Mouse (Mus musculus): Measurements from ENCODE around the gene Ninj2.

DNA sequence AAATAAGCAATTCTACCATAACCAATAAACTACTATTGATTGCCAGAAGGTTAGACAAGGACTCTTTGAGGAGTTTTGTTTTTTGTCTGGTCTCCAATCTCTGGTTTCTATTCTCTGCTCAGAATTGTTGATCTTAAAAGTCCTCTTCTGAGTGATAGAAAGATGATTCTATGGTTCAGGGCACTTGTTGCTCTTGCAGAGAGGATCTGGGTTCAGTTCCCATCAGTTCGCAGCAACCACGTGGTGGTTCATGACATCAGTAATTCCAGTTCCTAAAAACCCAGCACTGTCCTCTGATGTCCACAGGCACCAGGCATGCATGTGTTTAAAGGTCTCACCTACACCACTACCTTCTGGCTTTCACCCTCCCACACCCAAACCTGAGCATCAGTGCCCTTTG is 8.2 kb upstream of the Ninj2 start:
- TF ChIP-seq ZMIZ1 (IDR thresholded peaks at IDR 0.05; ENCODE audit: low read depth, low read length) (no peak), CTCF (IDR thresholded peaks at IDR 0.05 in 2 of 3, conservative IDR thresholded peaks at IDR 0.05 in 1 of 3; ENCODE audit: control insufficient read depth in 1 of 3, insufficient read depth in 1 of 3, low read depth in 2 of 3, low read length in 3 of 3, poor library complexity in 1 of 3, severe bottlenecking in 1 of 3) (no peak), POLR2AphosphoS2 (IDR thresholded peaks at IDR 0.05; ENCODE audit: low read length) (no peak), ZC3H11A (IDR thresholded peaks at IDR 0.05; ENCODE audit: low read depth, low read length) (no peak), MYB (IDR thresholded peaks at IDR 0.05; ENCODE audit: low read depth, low read length) (no peak), TBP (IDR thresholded peaks at IDR 0.05; ENCODE audit: low read depth, low read length) (no peak), EP300 (IDR thresholded peaks at IDR 0.05; ENCODE audit: low read depth in 1 of 2, low read length in 2 of 2) (no peak), MAFK (IDR thresholded peaks at IDR 0.05; ENCODE audit: borderline replicate concordance, low read depth, low read length) (no peak)

Measured in MEL (cell line).